Mouse (Mus musculus): ENCODE results near the gene 1700067K01Rik. TPM values are rescaled to one million over a fixed set of nuclear protein-coding genes. Genes with fewer than 3 reads are reported as not detected.

Gene 1700067K01Rik
- under 1 TPM; 0.50 to 0.61 TPM for total RNA-seq (2021)
- long read RNA-seq, partial matches to known transcripts = 0 of 3 reads
- long read RNA-seq, other reads (novel, unspliced or antisense) = 3 of 3 reads

DNA sequence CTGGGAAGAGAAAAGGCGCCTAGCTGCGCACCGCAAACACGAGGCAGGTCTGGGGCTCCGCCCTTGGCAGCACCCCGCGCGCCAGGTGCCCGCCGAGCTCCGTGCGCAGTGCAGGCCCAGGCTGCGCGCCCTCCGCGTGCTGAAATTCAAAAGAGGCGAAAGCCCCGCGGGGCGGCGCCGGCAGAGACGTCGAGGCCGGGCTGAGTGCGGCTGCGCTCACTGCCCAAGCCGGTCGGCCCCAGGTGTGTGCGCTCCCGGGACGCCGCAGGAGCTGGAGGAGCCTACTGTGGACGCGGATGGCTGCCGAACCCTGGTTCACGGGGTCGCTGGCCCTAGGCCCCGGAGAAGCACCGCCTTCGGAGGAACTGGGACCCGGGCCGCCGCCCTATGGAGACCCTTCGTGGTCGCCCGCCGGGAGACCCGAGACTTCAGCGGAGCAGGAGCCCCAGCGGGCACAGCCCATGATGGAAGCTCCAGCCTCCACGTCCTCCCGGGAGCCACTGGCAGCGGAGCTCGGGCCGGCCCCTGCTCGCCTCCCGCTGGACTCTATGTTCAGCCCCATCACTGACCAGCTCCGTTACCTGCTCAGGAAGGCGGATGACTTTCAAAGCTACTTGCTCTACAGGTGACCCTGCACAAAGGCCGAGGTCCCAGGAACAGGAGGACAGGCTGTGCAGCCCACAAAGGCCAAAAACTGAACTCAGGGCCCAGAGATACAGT is at the start of gene 1700067K01Rik:
1700067K01Rik (plus strand) TSS at position 222 of the 720 bp plus-strand sequence.
- no peak for DNase-seq (ENCODE audit: low spot score in 2 of 2)

DNA sequence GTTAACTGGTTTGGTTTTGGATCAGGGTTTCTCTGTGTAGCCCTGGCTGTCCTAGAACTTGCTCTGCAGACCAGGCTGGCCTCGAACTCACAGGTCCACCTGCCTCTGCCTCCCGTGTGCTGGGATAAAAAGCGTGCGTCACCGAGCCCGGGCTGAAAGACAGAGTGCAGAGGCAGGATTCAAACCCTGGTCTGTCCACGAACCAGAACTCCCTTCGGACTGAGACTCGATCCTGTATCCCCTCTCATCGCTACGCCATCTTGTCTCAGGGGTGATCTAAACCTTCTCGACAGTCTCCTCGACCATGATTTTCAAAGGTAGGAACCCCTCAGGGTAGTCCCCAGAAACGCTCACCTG is 46.6 kb upstream of the 1700067K01Rik start:
- no peak for DNase-seq (ENCODE audit: low spot score in 2 of 2)

DNA sequence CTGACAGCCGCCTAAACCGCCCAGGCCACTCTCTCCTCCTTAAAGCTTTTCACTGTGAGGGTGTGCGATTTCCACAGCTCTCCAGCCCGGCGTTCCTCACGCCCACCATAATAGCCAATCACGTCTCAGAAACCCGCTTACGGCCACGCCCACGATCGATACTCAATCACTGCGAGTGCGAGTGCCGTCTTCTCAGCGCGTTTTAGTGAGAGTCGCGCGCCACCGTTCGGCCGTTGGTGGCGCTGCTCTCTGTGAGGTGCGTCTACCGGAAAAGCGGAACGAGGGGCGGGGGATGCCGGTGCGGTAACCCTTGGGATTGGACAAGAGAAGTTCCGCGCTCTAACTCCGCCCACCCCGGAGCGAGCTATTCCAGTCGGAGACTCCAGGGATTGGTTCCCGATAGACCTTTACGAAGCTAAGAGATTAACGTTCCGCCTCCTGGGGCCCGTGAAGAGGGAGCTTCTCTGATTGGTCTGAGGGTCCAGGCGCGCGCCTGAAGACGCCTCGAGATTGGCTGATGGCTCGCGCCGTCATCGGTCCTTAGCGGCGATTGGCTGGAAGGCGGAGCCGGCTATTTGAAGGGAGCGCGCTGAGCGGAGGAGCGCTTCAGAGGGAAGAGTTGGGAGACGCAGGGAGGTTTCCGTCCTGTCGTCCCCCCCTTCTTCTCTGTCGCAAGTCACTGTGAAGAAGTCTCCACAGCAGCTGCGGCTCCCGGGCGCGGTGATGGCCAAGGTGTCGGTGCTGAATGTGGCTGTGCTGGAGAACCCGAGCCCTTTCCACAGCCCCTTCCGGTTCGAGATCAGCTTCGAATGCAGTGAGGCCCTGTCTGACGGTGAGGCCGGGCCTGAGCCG is 46.0 kb upstream of the 1700067K01Rik start, which contains the start of the genes Gm10644 and Asf1b:
Gm10644 (minus strand) TSS at position 100 of the 852 bp plus-strand sequence.
Asf1b (plus strand) TSS at position 402 of the 852 bp plus-strand sequence.
- peak; percentile 96 to 99 for DNase-seq (ENCODE audit: low spot score in 2 of 2)

DNA sequence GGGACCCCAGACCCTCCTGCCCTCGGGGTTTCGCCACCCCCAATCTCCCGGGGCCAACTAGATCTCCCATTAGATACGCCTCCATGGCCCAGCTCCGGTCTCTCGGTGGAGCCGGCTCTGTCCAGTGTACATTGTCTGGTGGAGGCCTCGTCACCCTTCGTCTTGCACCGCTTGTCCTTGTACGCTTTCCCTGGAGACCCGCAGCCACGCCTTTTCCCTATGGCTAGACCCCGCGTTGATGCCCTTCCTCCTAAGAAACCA is 45.4 kb upstream of the 1700067K01Rik start:
- no peak for DNase-seq (ENCODE audit: low spot score in 2 of 2)

DNA sequence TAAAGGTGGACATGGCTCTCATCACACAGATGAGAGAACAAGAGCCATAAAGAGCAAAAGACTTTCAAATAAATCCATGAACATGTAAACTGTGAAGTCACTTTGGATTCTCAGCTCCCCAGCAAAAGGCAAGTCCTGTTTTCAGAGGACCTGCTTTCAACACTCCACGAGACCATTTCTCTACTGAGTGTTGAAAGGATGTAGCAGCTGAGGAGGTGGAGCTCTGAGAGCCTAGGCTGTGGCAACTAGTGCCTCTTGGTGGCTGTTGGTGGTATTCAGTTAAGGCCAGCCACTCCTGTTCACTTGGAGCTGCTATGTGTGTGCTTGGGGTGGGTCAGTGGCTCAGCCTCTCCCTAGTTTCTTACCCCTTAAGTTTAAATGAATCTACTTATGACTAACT is 44.5 kb upstream of the 1700067K01Rik start:
- DNase-seq (ENCODE audit: low spot score in 2 of 2) = no peak

DNA sequence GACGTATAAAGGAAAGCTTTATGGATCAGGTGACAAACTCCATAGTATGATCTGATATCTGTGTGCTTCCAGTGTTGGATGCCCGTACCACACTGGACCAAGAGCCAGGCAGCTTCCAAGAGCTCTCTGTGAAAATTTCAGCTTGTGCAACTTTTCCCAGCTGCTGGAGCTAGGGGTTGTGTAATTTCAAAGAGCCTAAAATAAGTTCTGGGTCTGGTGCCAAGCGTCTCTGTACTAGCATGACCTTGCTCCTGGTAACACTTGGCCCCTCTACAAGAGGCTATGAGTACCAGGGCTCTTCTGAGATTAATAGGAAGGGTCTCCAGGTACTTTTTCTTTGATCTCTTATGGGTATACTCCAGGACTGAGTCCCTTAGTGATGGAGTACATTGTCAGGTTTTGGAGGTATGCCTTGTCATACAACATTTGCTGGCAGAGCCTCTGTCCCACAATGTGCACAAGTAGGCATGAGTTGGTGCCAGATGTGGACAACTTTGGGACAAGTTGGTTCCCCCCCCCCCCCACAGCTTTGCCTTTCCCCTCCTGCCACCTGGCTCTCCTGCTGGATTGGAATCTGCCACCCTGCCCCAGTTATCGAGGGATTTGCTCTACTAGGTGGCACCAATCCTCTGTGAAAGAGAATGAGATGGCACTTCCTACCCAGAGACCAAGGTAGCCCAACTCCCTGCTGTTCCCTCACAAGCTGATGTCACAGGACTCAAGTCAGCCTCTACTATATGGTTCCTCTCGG is 37.1 kb upstream of the 1700067K01Rik start:
- no peak for DNase-seq (ENCODE audit: low spot score in 2 of 2)

DNA sequence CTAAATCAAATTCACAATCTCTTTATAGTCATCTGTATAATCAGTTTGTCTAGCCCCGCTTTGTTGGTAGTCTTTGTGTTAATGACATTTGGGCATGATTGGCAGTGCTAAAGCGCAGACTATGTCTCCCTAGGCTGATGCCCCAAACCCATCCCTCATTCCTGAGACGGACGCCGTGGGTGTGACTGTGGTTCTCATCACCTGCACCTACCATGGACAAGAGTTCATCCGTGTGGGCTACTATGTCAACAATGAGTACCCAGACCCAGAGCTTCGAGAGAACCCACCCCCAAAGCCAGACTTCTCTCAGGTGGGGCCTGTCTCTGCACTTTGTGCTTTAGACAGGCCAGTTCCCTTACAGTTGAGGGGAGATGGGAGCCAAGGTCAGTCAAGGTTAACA is 33.6 kb upstream of the 1700067K01Rik start:
- DNase-seq (ENCODE audit: low spot score in 2 of 2) = no peak

DNA sequence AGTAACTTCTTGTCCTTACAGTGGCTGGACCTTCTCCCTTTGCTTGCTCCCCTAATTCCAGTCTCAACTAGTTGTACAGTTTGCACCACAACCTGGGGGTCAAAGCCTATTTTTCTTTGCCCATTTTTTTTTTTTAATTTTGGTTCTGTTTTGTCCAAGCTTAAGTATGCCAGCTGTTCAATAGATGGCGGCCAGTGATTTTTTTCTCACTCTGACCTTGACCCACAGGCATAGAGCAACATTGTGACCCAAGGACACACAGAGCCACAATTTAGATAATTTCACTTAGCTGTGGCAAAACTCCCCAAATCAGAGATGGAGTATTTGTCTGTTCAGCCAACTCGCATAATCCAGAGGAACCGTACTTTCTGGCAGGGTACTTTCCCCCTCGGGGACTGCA is 30.2 kb upstream of the 1700067K01Rik start:
- no peak for DNase-seq (ENCODE audit: low spot score in 2 of 2)

DNA sequence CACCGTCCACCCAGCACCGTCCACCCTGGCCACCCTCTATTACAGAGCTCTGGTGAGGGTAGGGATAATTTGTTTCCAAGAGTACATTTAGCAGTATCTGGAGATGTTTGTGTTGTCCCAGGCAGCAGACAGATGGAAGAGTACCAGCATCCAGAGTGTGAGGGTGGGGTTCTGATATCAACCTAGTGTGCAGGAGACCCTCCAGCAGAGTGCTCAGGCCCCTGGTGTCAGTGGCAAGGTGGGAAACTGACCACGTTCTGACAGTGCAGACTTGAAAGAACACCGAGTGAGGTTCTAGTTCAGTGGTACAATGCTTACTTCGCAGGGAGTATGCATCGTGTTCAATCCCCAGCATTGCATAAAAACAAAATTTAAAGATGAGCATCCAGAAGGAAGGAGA is 29.6 kb upstream of the 1700067K01Rik start:
- DNase-seq (ENCODE audit: low spot score in 2 of 2) = no peak

DNA sequence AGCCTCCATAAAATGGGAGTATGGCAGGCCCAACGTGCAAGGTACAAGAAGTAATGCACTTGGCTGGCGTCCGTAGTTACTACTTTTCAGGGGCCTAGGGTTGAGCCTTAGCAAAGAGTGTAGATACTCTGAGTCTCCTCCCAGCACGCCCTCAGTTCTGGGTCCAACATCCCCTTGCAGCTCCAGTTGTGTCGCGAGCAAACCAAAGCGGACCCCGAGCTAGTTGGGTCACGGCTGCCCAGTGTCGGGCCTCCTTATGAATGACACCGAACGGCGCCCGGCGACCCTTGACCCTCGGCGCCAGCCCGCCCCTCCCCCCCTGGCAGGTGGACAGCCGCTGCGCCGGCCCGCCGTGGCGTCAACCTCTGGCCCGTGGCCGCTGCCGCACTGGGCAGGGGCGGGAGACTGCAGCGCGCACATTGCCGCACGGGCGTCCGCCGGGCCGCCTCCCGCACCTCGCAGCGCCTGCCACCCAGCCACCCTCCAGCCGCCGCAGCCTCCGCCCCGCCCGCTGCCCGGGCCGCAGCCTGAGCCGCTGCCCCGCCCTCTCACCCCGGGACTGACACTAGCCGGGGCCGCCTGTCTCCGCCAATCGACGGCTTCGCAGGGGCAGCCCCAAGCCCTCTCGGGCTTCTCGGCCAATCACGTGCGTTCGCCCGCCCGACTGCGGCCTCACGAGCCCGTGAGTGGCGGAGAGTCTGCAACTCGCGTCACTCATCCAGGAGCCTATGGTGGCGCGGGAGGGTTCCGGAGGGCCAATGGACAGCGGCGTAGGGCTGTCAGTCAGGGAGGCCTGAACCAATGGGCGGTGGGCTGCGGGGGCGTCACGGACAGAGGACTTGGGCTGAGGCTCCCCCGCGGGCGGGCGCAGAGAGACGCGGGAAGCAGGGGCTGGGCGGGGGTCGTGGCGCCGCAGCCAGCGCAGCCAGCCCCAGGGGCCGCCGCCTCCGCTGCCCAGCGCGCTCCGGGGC is 28.9 kb upstream of the 1700067K01Rik start, which contains the start of gene Prkaca:
Prkaca (plus strand) TSS at position 844 of the 971 bp plus-strand sequence.
- peak; percentile 99 for DNase-seq (ENCODE audit: low spot score in 2 of 2)

DNA sequence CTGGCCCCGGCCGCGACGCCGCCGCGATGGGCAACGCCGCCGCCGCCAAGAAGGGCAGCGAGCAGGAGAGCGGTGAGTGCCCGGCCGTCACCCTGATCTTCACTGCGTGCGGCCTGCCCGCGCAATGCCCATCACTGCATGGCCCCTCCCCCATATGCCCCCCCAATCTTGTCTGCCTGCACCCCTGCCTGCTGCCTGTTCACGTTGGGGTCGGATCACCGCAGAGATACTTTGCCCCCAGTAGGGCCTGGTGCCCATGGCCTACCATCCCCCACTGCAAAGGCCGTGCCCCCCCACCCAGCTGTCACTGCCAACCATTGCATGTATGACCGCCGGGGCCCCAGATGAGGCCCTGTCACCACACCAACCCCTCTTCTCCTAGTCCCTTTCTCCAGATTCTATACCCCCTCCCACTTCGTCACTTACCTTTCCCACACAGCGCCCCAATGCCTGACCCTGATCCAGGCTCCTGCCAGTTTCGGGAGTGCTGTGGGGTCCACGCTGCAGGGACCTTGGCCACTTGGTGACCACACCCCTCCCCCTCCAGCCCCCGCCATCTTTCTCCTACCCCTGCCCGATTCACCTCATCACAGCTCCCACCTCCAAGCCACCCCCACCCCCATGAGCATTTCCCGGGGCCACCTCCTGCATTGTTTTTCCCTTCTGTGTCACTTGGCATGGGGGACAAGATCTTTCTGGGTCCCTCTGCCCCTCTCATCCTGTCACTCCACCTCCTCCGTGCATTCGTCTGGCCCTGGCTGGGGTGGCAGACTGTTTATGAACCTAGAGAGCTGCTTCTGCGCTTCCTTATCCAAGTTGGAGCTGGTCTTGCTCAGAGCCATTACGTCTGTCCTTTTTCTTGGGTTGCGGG is 27.9 kb upstream of the 1700067K01Rik start:
- DNase-seq (ENCODE audit: low spot score in 2 of 2) = peak in 1 of 2 experiments; percentile 31

DNA sequence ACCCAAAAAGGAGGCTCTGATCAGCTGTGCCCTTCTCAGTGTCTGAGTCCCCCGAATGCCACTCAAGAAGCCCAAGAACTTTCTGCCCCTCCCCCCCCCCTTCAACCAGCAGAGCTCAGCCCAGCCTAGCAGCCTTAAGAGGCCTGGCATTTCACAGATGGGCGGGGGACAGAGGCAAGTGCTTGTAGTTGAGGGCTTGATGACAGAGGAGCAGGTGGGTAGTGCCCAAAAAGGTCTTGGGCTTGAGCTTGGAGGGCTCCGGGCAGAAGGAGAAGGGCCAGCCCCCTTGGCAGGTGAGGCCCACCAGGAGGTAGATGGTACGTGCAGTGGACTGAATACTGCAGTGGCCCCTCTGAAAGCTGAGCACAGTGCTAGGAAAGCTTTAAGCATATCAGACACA is 26.8 kb upstream of the 1700067K01Rik start:
- DNase-seq (ENCODE audit: low spot score in 2 of 2) = no peak

DNA sequence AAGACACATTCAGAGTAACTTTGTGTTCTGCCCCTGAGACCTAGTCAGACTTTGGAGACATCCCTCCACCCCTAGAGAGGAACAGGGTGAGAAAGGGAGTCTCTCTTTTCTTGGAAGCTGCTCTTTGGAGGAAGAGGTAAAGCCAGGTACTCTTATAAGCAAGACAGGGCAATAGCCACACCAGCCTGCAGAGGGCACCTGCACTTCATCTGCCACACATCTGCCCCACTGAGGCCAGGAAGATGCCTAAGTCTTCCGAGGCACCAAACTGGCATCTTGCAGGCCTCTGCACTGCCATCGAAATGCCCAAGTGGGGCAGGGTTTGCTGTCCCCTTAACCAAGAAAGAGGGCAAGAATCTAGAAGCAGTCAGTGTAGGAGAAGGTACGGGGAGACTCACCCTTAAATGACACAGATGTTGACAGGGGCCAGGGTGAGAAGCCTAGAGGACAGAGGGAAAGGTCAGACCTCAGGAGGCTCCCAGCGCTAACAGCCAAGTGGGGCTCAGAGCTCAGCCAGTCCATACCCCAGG is 25.1 kb upstream of the 1700067K01Rik start:
- no peak for DNase-seq (ENCODE audit: low spot score in 2 of 2)

DNA sequence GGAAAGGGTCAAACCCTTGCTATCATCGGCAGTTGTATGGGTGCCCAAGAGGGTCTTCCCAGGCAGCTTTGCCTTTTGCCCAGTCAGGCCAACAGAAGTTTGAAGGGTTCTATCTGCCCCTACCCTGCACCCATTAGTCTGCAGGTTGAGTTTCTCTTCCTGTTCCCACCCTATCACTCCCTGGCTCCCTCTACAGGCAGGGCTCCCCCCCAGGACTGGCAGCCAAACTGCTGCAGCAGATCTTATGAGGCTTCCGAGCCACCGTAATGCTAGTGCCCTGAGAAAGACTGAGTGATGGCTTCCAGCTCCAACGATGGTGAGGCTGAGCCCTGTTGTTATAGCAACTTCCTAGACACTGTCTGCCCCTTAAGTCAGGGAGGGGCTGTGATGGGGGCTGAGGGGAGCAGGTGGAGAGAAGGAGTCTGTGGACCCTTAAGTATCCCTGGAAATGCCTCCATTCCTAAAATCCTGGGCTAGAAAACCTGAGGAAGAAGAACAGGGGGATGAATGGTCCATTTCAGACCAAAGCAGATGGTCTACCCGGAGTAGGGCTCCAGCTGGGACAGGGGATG is 24.4 kb upstream of the 1700067K01Rik start:
- no peak for DNase-seq (ENCODE audit: low spot score in 2 of 2)

DNA sequence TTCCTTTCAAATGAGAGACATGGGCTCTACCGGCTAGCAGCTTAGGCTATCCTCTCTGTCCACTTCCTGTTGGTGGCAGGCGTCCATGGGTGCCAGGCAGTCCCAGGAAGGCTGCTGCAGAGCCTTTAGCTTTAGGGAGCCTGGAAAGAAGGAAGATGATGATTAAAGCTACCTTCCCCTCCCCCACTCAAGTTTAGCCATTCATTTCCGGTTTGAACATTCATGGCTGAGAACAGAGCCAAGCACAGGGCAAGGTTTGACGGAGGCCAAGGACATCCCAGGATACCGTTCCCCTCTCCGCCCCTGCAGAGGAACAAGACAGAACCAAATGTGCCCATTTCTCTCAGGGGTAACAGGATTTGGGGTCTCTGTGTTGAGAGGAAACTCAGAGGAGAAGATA is 23.7 kb upstream of the 1700067K01Rik start:
- no peak for DNase-seq (ENCODE audit: low spot score in 2 of 2)

DNA sequence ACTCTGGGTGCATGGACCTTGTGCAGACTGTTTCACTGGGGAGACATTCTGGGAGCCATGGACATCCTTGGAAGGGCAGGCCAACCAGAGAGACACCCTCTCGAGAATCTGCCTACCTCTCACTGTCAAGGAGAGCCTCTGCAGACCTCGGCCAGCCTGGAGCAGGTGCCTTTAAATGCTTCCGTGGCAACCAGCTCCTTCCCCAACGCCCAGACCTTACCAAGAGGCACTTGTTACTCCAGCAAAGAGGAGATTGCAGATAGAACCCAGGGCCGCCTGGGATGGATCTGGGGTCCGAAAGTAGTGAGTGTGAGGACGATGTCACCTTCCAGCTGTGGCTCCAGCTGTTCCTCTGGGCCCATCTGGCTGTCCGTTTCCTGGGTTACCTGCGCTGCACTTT is 23.1 kb upstream of the 1700067K01Rik start:
- DNase-seq (ENCODE audit: low spot score in 2 of 2) = no peak

DNA sequence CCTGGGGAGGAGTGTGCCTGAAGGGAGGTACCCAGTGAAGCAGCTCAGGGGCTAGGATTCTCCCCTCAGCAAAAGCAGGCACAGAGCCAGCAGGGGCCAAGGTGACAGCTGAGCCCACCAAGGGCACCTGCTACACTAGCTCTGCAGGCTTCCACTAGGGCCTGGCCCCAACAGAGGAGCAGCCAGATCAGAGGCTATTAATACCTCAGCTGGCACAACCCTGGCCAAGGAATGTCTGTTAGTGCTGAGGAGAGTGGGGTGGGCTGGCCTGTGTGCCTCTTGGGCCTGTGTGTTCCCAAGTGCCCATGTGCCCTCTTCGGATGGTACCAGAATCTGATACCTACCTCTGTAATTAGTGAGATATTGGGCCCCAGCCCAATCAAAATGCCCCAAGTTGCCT is 21.1 kb upstream of the 1700067K01Rik start:
- no peak for DNase-seq (ENCODE audit: low spot score in 2 of 2)

DNA sequence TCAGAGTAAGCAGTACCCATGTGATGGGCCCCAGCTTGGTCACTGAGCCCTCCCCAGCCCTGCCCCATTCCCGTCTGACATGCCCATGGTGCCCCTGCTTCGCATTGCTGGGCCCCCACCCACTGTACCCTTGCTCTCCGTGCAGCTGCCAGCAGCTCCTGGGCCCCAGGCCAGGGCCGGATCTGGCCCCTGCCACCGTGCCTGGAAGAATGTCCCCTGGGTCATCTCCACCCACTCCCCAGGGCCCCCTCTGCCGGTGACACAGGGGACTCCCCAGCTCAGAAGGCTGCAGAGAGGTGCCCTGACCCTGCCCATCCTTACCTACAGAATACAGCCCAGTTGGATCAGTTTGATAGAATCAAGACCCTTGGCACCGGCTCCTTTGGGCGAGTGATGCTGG is 20.5 kb upstream of the 1700067K01Rik start:
- DNase-seq (ENCODE audit: low spot score in 2 of 2) = no peak

DNA sequence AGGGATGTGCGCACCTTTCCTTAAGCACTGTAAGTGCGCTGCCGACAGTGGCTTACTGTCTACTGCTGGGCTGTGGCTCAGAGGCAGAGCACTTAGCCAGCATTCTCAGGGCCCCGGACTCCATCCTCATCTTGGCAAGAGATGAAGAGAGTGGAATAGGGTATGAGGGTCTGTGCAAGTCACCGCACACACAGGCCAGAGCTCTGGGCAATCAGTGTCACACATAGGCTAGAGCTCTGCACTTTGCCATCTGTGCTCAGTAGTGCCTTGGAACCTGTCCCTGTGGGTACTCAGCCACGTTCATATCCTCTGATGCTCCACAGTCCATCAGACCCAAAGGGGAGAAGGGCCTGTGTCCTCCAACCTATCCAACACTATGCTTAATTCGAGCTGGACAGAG is 19.8 kb upstream of the 1700067K01Rik start:
- no peak for DNase-seq (ENCODE audit: low spot score in 2 of 2)
